Mouse (Mus musculus) regulatory T cell (primary cell): Measurements from ENCODE around the gene Prrg2.

Experiments used
- in situ Hi-C: fragments of 300-600 bp; cut with MboI, MseI; formaldehyde crosslinking; loops from one replicate; pipeline ENCODE4 v1.15.1; 2025; ENCODE audit warnings: high pct_unique_total_duplicates

The Prrg2 gene

DNA sequence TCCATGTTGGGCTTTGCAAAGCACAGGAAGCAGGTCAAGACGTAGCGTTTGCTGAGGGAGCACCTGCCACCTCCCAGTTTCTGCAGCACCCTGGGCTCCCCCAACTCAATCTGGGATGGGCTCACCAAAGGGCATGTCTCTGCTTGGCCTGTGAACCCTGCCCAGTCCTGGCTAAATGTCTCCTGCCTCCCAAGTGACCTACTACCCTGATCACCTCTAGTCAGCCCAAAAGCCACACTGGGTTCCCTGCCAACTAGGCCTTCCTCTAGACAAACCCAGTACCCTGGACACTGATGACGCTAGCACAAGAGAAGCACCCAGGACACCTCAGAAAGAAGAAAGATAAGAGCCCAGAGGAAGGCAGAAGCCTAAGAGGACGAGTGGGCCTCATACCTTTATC lies 49.7 kb downstream of the Prrg2 start:
- in situ Hi-C loops = no loop called here

DNA sequence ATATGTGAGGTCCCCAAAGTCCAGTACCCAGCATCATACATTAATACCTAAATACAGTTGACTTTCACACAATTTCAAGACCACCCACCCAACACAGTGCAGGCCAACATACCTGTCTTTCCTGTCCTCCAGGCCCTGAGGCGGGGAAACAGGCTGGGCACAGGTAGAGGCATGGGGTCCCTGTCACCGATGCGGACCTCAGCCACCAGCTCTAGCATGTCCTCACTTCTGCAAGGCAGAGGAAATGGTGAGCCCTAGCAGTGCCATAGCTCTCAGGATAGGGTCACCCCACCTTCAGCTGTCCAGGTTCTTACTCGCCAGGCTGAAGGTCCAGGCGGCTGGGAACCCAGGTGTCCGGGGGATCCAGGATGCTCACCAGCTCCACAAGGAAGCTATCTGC lies 50.5 kb downstream of the Prrg2 start:
- in situ Hi-C loops = no loop called here

DNA sequence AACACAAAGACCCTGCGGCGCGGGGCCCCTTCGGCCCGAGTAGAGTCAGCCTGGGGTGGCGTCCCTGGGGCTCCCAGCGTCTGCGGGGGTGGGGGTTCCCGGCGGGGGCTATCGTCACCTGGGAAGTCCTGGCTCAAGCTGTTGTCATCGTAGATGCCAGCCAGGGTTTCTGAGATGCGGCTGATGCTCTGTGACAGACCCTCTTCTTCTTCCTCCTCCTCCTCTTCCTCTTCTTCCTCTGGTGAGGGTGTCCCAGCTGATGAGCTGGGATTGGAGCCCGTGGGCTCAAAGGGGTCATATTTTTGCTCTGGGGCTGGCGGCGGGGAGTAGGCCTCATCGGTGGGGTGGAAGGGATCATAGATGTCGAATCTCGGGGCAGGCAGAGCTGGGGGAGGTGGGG lies 54.1 kb downstream of the Prrg2 start:
- in situ Hi-C loops = no loop called here

DNA sequence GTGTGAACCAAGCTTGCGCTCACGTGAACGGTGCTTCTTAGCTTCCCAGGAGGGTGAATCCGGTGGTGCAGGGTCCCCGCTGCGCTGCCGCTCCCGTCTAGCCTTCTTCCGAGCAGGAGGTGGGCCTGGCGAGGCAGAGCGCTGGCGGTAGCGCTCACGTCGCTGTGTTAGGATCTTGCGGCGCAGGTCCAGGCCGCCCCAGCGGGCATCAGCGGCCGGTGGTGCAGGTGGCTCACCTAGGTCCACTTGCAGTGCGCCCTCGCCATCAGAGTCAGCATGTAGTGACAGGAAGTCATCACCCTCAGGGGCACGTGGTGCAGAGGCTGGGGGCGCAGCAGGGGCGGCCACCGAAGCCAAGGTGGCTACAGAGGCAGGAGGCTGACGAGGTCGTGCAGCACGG lies 54.6 kb downstream of the Prrg2 start:
- in situ Hi-C loops = no loop called here

DNA sequence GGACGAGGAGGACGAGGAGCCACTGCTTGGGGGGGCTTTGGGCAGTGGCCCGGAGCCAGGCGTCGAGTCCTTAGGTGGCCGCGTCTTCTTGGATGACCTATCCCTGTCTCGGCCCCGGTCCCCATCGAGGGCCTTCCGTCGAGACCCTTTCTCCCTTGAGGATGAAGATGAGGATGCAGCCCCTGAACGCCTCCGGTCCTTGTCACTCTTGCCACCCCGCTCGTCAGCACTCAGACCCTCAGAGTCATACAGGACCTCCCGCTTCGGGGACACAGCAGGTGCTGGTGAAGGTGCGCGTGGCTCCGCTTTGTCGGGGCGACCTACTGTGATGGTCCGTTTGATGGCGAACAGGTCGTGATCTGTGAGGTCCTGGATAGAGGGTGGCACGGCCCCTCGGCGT lies 55.3 kb downstream of the Prrg2 start:
- in situ Hi-C loops = no loop called here

DNA sequence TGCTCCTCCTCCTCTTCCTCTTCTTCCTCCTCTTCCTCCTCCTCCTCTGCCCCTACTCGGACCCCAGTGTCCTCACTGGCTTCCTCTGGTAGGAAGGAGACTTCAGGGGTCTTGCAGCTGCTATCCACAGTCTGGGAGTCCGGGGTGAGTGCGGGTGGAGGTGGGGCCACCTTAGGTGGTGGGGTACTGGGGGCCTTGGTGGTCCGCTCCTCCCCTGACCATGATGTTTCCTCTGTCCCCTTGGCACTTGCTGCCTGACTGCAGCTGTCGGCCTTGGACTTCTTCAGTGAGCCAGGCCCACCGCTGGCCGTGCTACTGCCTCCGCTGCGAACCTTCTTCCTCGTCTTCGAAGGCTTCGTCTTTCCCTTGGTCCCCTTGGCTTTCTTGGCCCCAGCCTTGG lies 56.0 kb downstream of the Prrg2 start:
- in situ Hi-C loops = no loop called here

DNA sequence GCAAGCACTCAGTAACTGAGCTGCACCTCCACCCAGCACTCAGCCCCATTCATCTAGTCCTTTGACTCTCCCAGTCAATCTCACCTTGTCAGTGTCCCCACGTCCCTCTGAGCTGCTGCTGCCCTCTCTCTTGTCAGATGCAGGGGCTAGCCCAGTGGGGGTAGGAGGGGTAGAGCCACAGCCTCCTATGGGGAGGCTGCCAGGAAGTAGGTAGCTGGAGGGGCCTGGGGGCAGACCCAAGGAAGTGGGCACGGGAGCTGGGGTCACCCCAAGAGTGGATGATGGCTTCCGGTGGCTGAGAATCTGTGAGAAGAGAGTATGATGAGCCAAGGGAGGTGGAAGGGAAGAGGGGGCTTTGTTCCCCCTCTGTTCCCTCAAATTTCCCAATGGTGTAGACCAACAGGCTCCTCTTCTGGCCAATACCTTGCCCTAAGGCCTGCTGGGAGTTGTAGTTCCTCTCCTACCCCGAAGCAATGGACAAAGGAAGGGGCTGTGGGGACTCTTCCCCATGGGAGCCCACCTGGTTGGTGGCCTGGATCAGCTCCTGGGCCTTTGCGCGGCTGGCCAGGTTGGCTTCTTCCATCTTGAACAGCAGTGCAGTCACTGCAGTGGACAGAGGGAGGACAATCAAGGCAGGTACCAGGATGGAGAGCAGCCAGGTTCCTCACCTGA lies 57.0 kb downstream of the Prrg2 start:
- in situ Hi-C loops = no loop called here

DNA sequence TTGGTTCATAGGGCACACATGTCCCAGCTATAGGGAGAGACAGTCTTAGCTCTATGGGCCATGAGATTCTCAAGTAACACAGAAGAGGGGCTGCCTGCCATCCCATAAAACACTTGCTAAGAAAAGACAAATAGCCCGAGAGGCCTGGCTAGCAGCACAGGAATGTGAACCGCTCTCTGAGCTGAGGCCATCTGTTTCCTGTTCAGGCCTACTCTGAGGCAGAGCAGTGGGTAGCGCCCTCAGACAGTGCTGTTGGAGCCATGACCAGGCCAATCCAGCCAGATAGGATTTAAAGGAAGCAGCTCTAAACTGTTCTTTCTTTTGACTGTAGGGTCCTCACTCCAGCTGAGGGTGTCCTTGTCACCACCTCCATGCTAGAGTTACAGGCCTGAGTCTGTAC lies 57.9 kb downstream of the Prrg2 start:
- in situ Hi-C loops = no loop called here
